Mouse (Mus musculus): ENCODE measurements at regions not wholly inside any gene's neighbourhood (a gene's known extent, or its start where the extent isn't known, plus 50 kb on each side); places are given as distances from the start of the nearest gene placed in this dataset.

- DNase-seq (ENCODE audit: inconsistent age in 2 of 2, low spot score in 1 of 2), result no peak
Observed at GRCm38 (mm10) chr16:20803278-20803930, 69.1 kb upstream of the Thpo start.

- no peak for DNase-seq (ENCODE audit: inconsistent age in 2 of 2, low spot score in 1 of 2)
Observed at GRCm38 (mm10) chr16:20802724-20803123, 68.4 kb upstream of the Thpo start.

GRCm38 (mm10) chr16:20800038-20800437 lies 65.7 kb upstream of the Thpo start:
- no peak for DNase-seq (ENCODE audit: inconsistent age in 2 of 2, low spot score in 1 of 2)

- DNase-seq (ENCODE audit: inconsistent age in 2 of 2, low spot score in 1 of 2), result no peak
Observed at GRCm38 (mm10) chr16:20798115-20798514, 63.8 kb upstream of the Thpo start.

GRCm38 (mm10) chr16:20794721-20795120 lies 60.4 kb upstream of the Thpo start:
- no peak for DNase-seq (ENCODE audit: inconsistent age in 2 of 2, low spot score in 1 of 2)
